Mouse (Mus musculus) heart, postnatal 0 days (tissue): ENCODE measurements around the gene Csdc2.

ENCODE experiments used
- CTCF ChIP-seq: IDR thresholded peaks from 2 replicates; pipeline ENCODE4 v1.5.1; 2016; ENCODE audit warnings: antibody characterized with exemption, control low read depth, low read depth
- EP300 ChIP-seq: IDR thresholded peaks from 2 replicates; pipeline ENCODE4 v1.6.1; 2016; ENCODE audit warnings: antibody characterized with exemption, low read depth

DNA sequence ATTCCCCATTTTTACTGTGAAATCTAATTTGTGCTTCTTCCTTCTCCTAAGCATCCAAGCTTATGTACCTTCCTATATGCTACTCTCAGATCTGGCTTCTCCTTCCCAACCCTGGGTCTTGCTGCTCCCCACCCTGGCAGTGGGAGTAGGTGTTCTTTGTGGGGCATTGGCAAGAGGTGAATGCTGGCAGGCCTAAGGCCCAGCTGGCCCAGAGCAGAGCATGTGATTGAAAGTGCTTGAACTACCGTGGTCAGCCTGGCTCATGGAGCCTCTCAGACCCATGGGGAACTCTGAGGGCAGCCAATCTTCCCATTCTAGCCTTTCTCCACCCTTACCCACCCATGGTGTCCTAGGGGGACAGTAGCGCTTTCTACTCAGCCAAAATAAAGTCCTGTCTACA, 40.2 kb upstream of the Csdc2 start:
- TF ChIP-seq CTCF (no peak), EP300 (no peak)
